Mouse (Mus musculus): ENCODE data around the gene Ankk1. TPM values are rescaled to one million over a fixed set of nuclear protein-coding genes. Genes with fewer than 3 reads are reported as not detected.

The Ankk1 gene
- total and polyA plus RNA-seq, 3 experiments, result 0.13 to 0.52 (median 0.36) TPM

- no peak overlapping the region for H3K4me2 ChIP-seq (ENCODE audit: insufficient read depth, low read depth, poor library complexity, severe bottlenecking)
- peaks cover 8% of the 10 kb centered on the region for H3K9me3 ChIP-seq (replicated peaks; ENCODE audit: low read length)
- H3K27ac ChIP-seq (ENCODE audit: insufficient read depth, low read depth), result no peak overlapping the region
- no peaks in the 10 kb centered on the region for H3K4me1 ChIP-seq (ENCODE audit: control insufficient read depth in 1 of 2, insufficient read depth in 2 of 2)
- TF ChIP-seq SMC3 (IDR thresholded peaks at IDR 0.05; ENCODE audit: low read depth, low read length), result no peak
- H3K9ac ChIP-seq (ENCODE audit: insufficient read depth, low read depth), result no peak overlapping the region
- peaks cover 5% of the 10 kb centered on the region for H3K27me3 ChIP-seq (replicated peaks)
- DNase-seq (ENCODE audit: extremely low read depth), result no peak
- no peak overlapping the region for H3K4me3 ChIP-seq (replicated peaks in 1 of 3; ENCODE audit: low read depth in 2 of 3, low read length in 2 of 3, poor library complexity in 1 of 3)
- no peaks in the 10 kb centered on the region for H3K79me2 ChIP-seq (replicated peaks; ENCODE audit: control insufficient read depth, extremely low read depth, insufficient read depth, poor library complexity, severe bottlenecking)
- in situ Hi-C loops (cut with MboI; ENCODE audit: low pct_ligation_motif_present, low pct_unique_long_range_greater_than_20kb, low sequenced_read_pairs), result no loop called here
- dilution Hi-C loops (cut with MboI; ENCODE audit: extremely low pct_ligation_motif_present, extremely low pct_unique_long_range_greater_than_20kb, low sequenced_read_pairs), result no loop called here
- no peaks in the 10 kb centered on the region for H3K36me3 ChIP-seq (replicated peaks in 1 of 2; ENCODE audit: control insufficient read depth in 1 of 2, insufficient read depth in 1 of 2, low read length in 1 of 2)
Observed at GRCm38 (mm10) chr9:49373946-49374345, 52.9 kb downstream of the Ankk1 start.

- no peaks in the 10 kb centered on the region for H3K36me3 ChIP-seq (replicated peaks in 1 of 2; ENCODE audit: control insufficient read depth in 1 of 2, insufficient read depth in 1 of 2, low read length in 1 of 2)
Observed at GRCm38 (mm10) chr9:49365763-49366162, 61.1 kb downstream of the Ankk1 start.

More at GRCm38 (mm10) chr9:49365763-49366162, 61.1 kb downstream of the Ankk1 start:
- TF ChIP-seq JUND (conservative IDR thresholded peaks at IDR 0.05; ENCODE audit: low read depth, low read length) (no peak), USF2 (conservative IDR thresholded peaks at IDR 0.05; ENCODE audit: low read depth, low read length) (peak; percentile 62), CHD1 (IDR thresholded peaks at IDR 0.05; ENCODE audit: low read depth, low read length) (no peak), USF1 (IDR thresholded peaks at IDR 0.05; ENCODE audit: low read depth, low read length) (peak; percentile 67)
- Histone ChIP-seq H3K4me2 (ENCODE audit: insufficient read depth, low read depth, poor library complexity, severe bottlenecking) (no peak overlapping the region), H3K27ac (ENCODE audit: insufficient read depth, low read depth) (no peak overlapping the region), H3K9me3 (replicated peaks; ENCODE audit: low read length) (no peaks in the 10 kb centered on the region), H3K4me1 (ENCODE audit: control insufficient read depth in 1 of 2, insufficient read depth in 2 of 2) (no peaks in the 10 kb centered on the region), H3K27me3 (replicated peaks) (peaks cover 2% of the 10 kb centered on the region), H3K4me3 (replicated peaks in 1 of 3; ENCODE audit: low read depth in 2 of 3, low read length in 2 of 3, poor library complexity in 1 of 3) (no peak overlapping the region), H3K9ac (ENCODE audit: insufficient read depth, low read depth) (no peak overlapping the region), H3K79me2 (replicated peaks; ENCODE audit: control insufficient read depth, extremely low read depth, insufficient read depth, poor library complexity, severe bottlenecking) (no peaks in the 10 kb centered on the region)
- dilution Hi-C loops (cut with MboI; ENCODE audit: extremely low pct_ligation_motif_present, extremely low pct_unique_long_range_greater_than_20kb, low sequenced_read_pairs) (no loop called here), in situ Hi-C loops (cut with MboI; ENCODE audit: low pct_ligation_motif_present, low pct_unique_long_range_greater_than_20kb, low sequenced_read_pairs) (no loop called here)
- DNase-seq (ENCODE audit: extremely low read depth), result no peak

Other genes starting within 250 kb of the Ankk1 start
- not detected in 2 replicates for gene Gm4894, start 176.5 kb downstream of the Ankk1 start, total RNA-seq (2012; rRNA removed)
- gene Gm4894, start 176.5 kb downstream of the Ankk1 start, total RNA-seq (2014; rRNA removed), result not detected in 2 replicates
- not detected in 2 replicates for gene Gm4894, start 176.5 kb downstream of the Ankk1 start, polyA plus RNA-seq (2012; ENCODE audit: insufficient read length, low read depth)
- not detected in 2 replicates for gene Drd2, start 86.4 kb downstream of the Ankk1 start, total RNA-seq (2012; rRNA removed)
- not detected in 2 replicates for gene Drd2, start 86.4 kb downstream of the Ankk1 start, total RNA-seq (2014; rRNA removed)
- not detected in 2 replicates for gene Drd2, start 86.4 kb downstream of the Ankk1 start, polyA plus RNA-seq (2012; ENCODE audit: insufficient read length, low read depth)
- 0.50 and 0.59 TPM in 2 replicates for gene Ttc12, start 59.2 kb upstream of the Ankk1 start, total RNA-seq (2012; rRNA removed)
- 0.67 and 0.68 TPM in 2 replicates for gene Ttc12, start 59.2 kb upstream of the Ankk1 start, total RNA-seq (2014; rRNA removed)
- 0.44 and 0.68 TPM in 2 replicates for gene Ttc12, start 59.2 kb upstream of the Ankk1 start, polyA plus RNA-seq (2012; ENCODE audit: insufficient read length, low read depth)

All from CH12.LX (cell line).